Mouse (Mus musculus) neutrophil, adult 5-6 weeks (primary cell): ENCODE data around the gene Olfr282. TPM values are rescaled to one million over a fixed set of nuclear protein-coding genes. Genes with fewer than 3 reads are reported as not detected.
"Not testable (repeated sequence)": the region's sequence is repeated elsewhere in the genome, so short reads cannot be mapped to it uniquely, and the experiment has no call there.

ENCODE experiments used
- ATAC-seq: fragments of 151-379, 151-347 bp; 2 replicates; pipeline ENCODE4 v1.8.0; 2017; ENCODE audit warnings: mild to moderate bottlenecking, moderate TSS enrichment; ENCODE audit not compliant: insufficient number of reproducible peaks, poor library complexity, low FRiP score, severe bottlenecking; ENCODE audit errors: extremely low read depth
- total RNA-seq: library from RNA; stranded (forward); fragments of 200-1000 nt; gene quantifications from 2 replicates; pipeline ENCODE4 v1.2.3, GENCODE M21; 2017

Olfr282 gene
- total RNA-seq, result not detected in 2 replicates

GRCm38 (mm10) chr15:98430925-98431324 is at the start of gene Olfr282:
TSS of gene Olfr282 (plus strand) at chr15:98431225.
- not testable (repeated sequence) for ATAC-seq

- ATAC-seq, result no peak
These were observed 43.4 kb upstream of the Olfr282 start for GRCm38 (mm10) chr15:98387621-98388020.

GRCm38 (mm10) chr15:98389796-98390195 is 41.2 kb upstream of the Olfr282 start:
- no peak for ATAC-seq

- ATAC-seq, result no peak
These were observed 39.7 kb upstream of the Olfr282 start for GRCm38 (mm10) chr15:98391081-98391902.

- no peak for ATAC-seq
These were observed 39.2 kb upstream of the Olfr282 start for GRCm38 (mm10) chr15:98391903-98392187.

- ATAC-seq, result no peak
These were observed 33.9 kb upstream of the Olfr282 start for GRCm38 (mm10) chr15:98397136-98397535.

GRCm38 (mm10) chr15:98402356-98402755 is 28.7 kb upstream of the Olfr282 start:
- no peak for ATAC-seq

- ATAC-seq, result no peak
These were observed 22.5 kb upstream of the Olfr282 start for GRCm38 (mm10) chr15:98408406-98409060.

GRCm38 (mm10) chr15:98409635-98410034 is 21.4 kb upstream of the Olfr282 start:
- no peak for ATAC-seq

GRCm38 (mm10) chr15:98410249-98410648 is 20.8 kb upstream of the Olfr282 start:
- ATAC-seq, result no peak

GRCm38 (mm10) chr15:98415996-98416395 is 15.0 kb upstream of the Olfr282 start:
- no peak for ATAC-seq

- ATAC-seq, result not testable (repeated sequence)
These were observed 14.2 kb upstream of the Olfr282 start for GRCm38 (mm10) chr15:98416802-98417201.

- not testable (repeated sequence) for ATAC-seq
These were observed 13.7 kb upstream of the Olfr282 start for GRCm38 (mm10) chr15:98417285-98417684.

- ATAC-seq, result no peak
These were observed 12.9 kb upstream of the Olfr282 start for GRCm38 (mm10) chr15:98418096-98418495.

- ATAC-seq, result no peak
These were observed 10.1 kb upstream of the Olfr282 start for GRCm38 (mm10) chr15:98420897-98421296.

- ATAC-seq, result no peak
These were observed 6.7 kb upstream of the Olfr282 start for GRCm38 (mm10) chr15:98424326-98424725.

GRCm38 (mm10) chr15:98424753-98425152 is 6.3 kb upstream of the Olfr282 start:
- no peak for ATAC-seq

GRCm38 (mm10) chr15:98425188-98425587 is 5.8 kb upstream of the Olfr282 start:
- no peak for ATAC-seq

- no peak for ATAC-seq
These were observed 13.5 kb downstream of the Olfr282 start for GRCm38 (mm10) chr15:98444561-98444960.

GRCm38 (mm10) chr15:98448521-98448920 is 17.5 kb downstream of the Olfr282 start:
- no peak for ATAC-seq
